Mouse (Mus musculus) ES-E14 (cell line): ENCODE results near the gene Dctpp1. TPM values are rescaled to one million over a fixed set of nuclear protein-coding genes. Genes with fewer than 3 reads are reported as not detected.

Experiments
- DNase-seq: peaks from one replicate; pipeline ENCODE4 v3.0.0-alpha.2; 2013; ENCODE audit warnings: low read depth, low spot score
- H3K27ac ChIP-seq: 2 replicates; pipeline ENCODE4 v1.5.1; 2012; ENCODE audit warnings: low read depth, mild to moderate bottlenecking, low read length, moderate library complexity, mixed read lengths; ENCODE audit not compliant: poor library complexity, insufficient read depth, severe bottlenecking
- H3K36me3 ChIP-seq: 2 replicates; pipeline ENCODE4 v1.6.1; 2012; ENCODE audit warnings: mild to moderate bottlenecking, low read length, moderate library complexity, mixed read lengths; ENCODE audit not compliant: control insufficient read depth, poor library complexity, insufficient read depth, severe bottlenecking
- H3K4me1 ChIP-seq, 2 experiments: fragments of 150-350 bp in 1 of 2; sonication (generic) in 1 of 2; 2 replicates each; pipeline ENCODE4 v1.6.1; 2012; ENCODE audit warnings: low read length in 2 of 2, mild to moderate bottlenecking in 1 of 2, mixed read lengths in 1 of 2; ENCODE audit not compliant: control insufficient read depth in 2 of 2, insufficient read depth in 2 of 2, poor library complexity in 1 of 2
- H3K4me3 ChIP-seq, 2 experiments: fragments of 150-350 bp in 1 of 2; sonication (generic) in 1 of 2; 2 replicates each; pipeline ENCODE4 v1.5.1; 2012; ENCODE audit warnings: low read length in 2 of 2, low read depth in 1 of 2, mild to moderate bottlenecking in 1 of 2, mixed read lengths in 1 of 2; ENCODE audit not compliant: insufficient read depth in 1 of 2, poor library complexity in 1 of 2, severe bottlenecking in 1 of 2
- H3K9ac ChIP-seq: 2 replicates; pipeline ENCODE4 v1.6.1; 2012; ENCODE audit warnings: low read depth, mild to moderate bottlenecking, low read length, mixed read lengths; ENCODE audit not compliant: poor library complexity, insufficient read depth, severe bottlenecking
- H3K9me3 ChIP-seq: fragments of 150-350 bp; sonication (generic); 2 replicates; pipeline ENCODE4 v1.6.1; 2012; ENCODE audit warnings: low read depth, mild to moderate bottlenecking, low read length; ENCODE audit not compliant: control insufficient read depth, insufficient read depth
- CHD2 ChIP-seq: IDR thresholded peaks from 2 replicates; pipeline ENCODE4 v1.6.1; 2014; ENCODE audit warnings: mild to moderate bottlenecking, low read depth, low read length, inconsistent platforms
- HCFC1 ChIP-seq: IDR thresholded peaks from 2 replicates; pipeline ENCODE4 v1.6.1; 2012; ENCODE audit warnings: low read length, inconsistent platforms, borderline replicate concordance; ENCODE audit not compliant: insufficient read depth
- MAFK ChIP-seq: IDR thresholded peaks from 2 replicates; pipeline ENCODE4 v1.6.1; 2014; ENCODE audit warnings: mild to moderate bottlenecking, low read depth, low read length, inconsistent platforms; ENCODE audit not compliant: insufficient read depth
- ZC3H11A ChIP-seq: IDR thresholded peaks from 2 replicates; pipeline ENCODE4 v1.6.1; 2012; ENCODE audit warnings: low read depth, mild to moderate bottlenecking, inconsistent platforms, low read length, borderline replicate concordance
- ZNF384 ChIP-seq: IDR thresholded peaks from 2 replicates; pipeline ENCODE4 v1.6.1; 2012; ENCODE audit warnings: low read depth, low read length, inconsistent platforms
- in situ Hi-C, 2 experiments: fragments of 600-800 bp; cut with MboI; formaldehyde crosslinking; loops; one replicate each; pipeline ENCODE4 v1.15.1; 2025; ENCODE audit warnings: low sequenced_read_pairs in 2 of 2, inconsistent platforms in 1 of 2; ENCODE audit not compliant: unreplicated experiment in 2 of 2
- total RNA-seq: library from RNA; depleted of rRNA; stranded (reverse); fragments of 300-350 nt; gene quantifications from 2 replicates; pipeline ENCODE4 v1.2.3, GENCODE M21; 2012

Gene Dctpp1
- total RNA-seq, 1 experiment, result 391 TPM

- H3K9ac ChIP-seq, result no peak overlapping the region
- in situ Hi-C loops, result no loop called here
- TF ChIP-seq MAFK, result no peak
- no peak for TF ChIP-seq ZNF384
- no peak for TF ChIP-seq HCFC1
- TF ChIP-seq ZC3H11A, result no peak
- TF ChIP-seq CHD2, result no peak
Measured at GRCm38 (mm10) chr7:127270256-127270655, 9.7 kb upstream of the Dctpp1 start.

GRCm38 (mm10) chr7:127263526-127263925 is 3.0 kb upstream of the Dctpp1 start:
- Histone ChIP-seq H3K36me3 (peaks cover 5% of the 10 kb centered on the region), H3K4me3 (no peak overlapping the region), H3K9me3 (no peaks in the 10 kb centered on the region), H3K9ac (no peak overlapping the region), H3K27ac (no peak overlapping the region), H3K4me1 (peaks cover 0 to 3% of the 10 kb centered on the region in 2 experiments; a peak in 1 of 4 replicates)
- TF ChIP-seq HCFC1 (no peak), ZNF384 (peak; percentile 85), CHD2 (no peak), ZC3H11A (no peak), MAFK (no peak)
- in situ Hi-C loops, result no loop called here
- DNase-seq, result no peak

More at GRCm38 (mm10) chr7:127270256-127270655, 9.7 kb upstream of the Dctpp1 start:
- Histone ChIP-seq H3K4me1 (no peaks in the 10 kb centered on the region; a peak in 1 of 4 replicates), H3K9me3 (no peaks in the 10 kb centered on the region), H3K4me3 (no peak overlapping the region), H3K36me3 (peaks cover 11% of the 10 kb centered on the region), H3K27ac (no peak overlapping the region)
- DNase-seq, result no peak

GRCm38 (mm10) chr7:127262218-127262961 is 1.9 kb upstream of the Dctpp1 start:
- Histone ChIP-seq H3K36me3 (peaks cover 13% of the 10 kb centered on the region), H3K27ac (no peak overlapping the region), H3K4me1 (peaks cover 0 to 3% of the 10 kb centered on the region in 2 experiments; a peak in 1 of 4 replicates), H3K4me3 (no peak overlapping the region), H3K9me3 (no peaks in the 10 kb centered on the region), H3K9ac (no peak overlapping the region)
- DNase-seq, result no peak
- TF ChIP-seq MAFK (no peak), HCFC1 (no peak), CHD2 (no peak), ZC3H11A (no peak), ZNF384 (no peak)
- in situ Hi-C loops, result no loop called here

- no peak overlapping the region for H3K27ac ChIP-seq
- in situ Hi-C loops, result no loop called here
- no peak for DNase-seq
- peak overlapping the region; percentile 85 to 90 for H3K4me3 ChIP-seq
- H3K4me1 ChIP-seq, result peaks cover 0 to 3% of the 10 kb centered on the region in 2 experiments; a peak in 1 of 4 replicates
- H3K36me3 ChIP-seq, result peaks cover 27% of the 10 kb centered on the region
- no peaks in the 10 kb centered on the region for H3K9me3 ChIP-seq
- H3K9ac ChIP-seq, result peak overlapping the region; percentile 92
- no peak for TF ChIP-seq CHD2
- TF ChIP-seq MAFK, result no peak
- no peak for TF ChIP-seq ZNF384
- TF ChIP-seq ZC3H11A, result no peak
- TF ChIP-seq HCFC1, result no peak
Measured at GRCm38 (mm10) chr7:127259186-127259905, 1.2 kb downstream of the Dctpp1 start.
